Mouse (Mus musculus): ENCODE measurements around the gene Map4k4. TPM values are rescaled to one million over a fixed set of nuclear protein-coding genes. Genes with fewer than 3 reads are reported as not detected.

Gene Map4k4
- total RNA-seq, 4 experiments from 2014 or later: 10.5 to 18.2 (median 16.4) TPM

DNA sequence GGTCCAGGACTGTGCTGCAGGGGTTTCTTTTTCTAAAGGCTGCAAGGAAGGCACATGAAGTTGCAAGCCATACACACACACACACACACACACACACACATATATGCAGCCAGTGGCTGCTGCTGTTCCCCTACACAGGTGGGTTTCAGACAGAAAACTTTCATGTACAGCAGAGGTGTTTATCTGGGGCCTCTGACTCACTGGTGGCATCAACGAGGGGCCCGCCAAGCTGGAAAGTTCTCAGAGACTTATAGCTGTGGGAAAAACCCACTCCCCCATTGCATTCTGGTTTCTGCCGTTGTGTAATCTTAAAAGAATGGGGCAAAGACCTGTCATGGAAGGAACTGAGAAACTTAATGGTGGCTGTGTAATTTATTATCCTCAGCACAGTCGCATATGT, 132.6 kb downstream of the Map4k4 start:
- DNase-seq (ENCODE audit: low spot score in 2 of 2): no peak

DNA sequence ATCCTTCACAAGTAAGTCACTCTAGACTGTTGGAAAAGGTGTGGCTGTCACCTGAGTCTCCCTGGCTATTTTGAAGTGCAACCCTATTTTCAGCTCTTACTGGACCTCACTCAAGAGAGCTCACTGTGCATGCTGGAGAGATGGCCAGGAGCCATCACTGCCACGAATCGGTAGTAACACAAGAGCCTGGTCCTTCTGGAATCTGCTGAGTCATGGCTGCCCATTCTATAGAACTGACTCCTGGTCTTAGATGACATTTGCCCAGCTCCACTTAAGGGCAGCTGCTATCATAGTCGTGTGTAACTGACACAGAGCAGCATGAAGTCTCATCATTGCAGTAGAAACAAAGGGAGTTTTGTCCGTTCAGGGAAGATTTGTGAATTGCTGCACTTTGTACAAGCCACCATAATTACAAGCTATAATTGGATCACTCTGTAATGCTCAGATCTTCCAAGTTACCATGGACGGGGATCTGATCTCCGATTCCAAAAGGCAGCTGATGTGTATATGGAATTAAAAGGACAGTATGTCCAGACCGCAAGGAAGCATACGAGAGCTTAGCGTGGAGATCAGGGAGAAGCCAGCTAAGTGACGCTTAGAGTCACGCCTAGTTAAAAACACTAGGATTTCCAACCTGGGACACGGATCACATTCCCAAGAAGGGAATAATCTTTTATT, 133.2 kb downstream of the Map4k4 start:
- DNase-seq (ENCODE audit: low spot score in 2 of 2): peak; percentile 42 to 74

DNA sequence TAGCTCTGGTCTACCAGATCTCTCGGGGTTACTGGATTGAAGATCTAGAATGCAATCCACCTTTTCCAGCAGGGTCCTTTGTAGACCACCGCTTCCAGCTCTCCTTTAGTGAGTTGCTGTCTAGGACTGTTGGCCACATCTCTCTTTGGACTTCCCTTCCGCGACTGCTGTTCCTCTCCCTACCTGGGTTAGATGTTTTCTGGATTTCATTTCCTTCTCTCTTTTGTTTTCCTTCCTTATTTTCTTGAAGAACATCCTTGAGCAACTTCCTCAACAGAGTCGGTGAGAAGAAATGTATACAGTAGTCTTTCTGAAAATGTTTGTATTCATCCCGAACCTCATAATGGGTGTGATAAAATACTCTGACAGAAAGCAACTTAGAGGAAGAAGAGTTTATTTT, 137.1 kb downstream of the Map4k4 start:
- DNase-seq (ENCODE audit: low spot score in 2 of 2): no peak

DNA sequence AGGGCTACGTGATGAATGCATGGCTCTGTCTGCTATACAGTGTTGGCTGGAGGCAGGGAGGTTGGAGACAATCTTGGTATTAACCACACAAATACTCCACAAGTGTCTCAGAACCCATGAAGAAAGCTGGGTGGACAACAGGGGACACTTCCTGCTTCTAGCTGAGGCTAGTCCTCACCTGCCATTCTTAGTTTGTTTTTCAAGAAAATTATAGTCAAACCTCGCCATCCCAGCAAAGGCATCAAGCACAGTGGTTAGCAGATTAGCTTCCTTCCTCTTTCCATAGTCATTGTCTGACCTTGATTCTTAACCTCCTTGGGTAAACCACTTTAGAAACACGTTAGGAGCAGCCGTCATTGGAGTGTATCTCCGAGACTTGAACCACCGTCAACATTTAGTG, 145.0 kb downstream of the Map4k4 start:
- DNase-seq (ENCODE audit: low spot score in 2 of 2): no peak

DNA sequence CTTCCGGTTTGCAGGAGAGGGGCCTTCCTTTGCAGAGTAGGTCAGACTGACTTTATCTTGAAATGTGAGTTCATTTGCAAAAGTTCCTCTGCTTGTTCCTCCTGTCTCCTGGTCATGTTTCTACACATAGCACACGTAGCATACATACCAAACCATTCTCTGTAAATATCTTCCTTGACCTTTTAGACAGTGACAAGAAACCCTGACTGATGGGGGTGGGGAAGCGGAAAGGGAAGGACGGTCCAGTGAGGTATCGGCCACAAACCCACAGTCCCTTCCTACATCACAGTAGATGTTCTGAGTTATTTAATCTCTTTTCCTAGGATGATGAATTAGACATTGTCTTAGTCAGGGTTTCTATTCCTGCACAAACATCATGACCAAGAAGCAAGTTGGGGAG, 145.9 kb downstream of the Map4k4 start:
- DNase-seq (ENCODE audit: low spot score in 2 of 2): no peak

DNA sequence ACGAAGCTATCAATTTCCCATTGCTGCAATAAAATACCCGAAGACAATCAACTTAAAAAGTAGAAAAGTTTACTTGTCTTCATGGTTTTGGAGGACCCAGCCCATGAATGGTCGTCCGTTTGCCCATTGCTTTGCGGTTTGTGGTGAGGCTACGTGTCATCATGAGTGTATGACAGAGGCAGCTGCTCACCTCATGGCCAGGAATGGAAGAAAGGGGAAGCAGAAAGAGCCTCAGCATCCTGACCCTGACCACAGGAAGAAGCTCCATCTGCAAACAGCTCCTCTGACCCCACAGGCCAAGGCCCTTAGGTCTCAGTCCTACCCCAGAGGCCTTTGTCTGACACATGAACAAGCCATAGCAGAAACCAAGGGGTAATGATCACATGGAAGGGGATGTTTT, 150.4 kb downstream of the Map4k4 start:
- no peak for DNase-seq (ENCODE audit: low spot score in 2 of 2)

DNA sequence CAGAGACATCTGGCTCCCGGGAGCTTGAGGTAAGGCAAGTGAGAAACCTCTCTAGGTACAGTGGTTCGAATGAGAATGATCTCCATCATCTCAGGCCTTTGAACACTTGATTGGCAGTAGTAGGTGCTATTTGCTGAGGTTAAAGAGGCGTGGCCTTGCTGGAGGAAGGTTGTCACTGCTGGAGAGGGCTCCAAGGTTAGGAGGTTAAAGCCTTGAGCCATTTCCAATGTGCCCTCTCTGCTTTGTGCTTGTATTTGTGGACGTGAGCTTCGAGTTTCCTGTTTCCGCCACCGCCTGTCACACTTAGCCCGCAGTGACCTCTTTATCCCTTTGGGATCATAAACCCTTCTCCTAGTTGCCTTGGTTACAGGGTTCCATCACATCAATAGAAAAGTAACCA, 151.4 kb downstream of the Map4k4 start:
- no peak for DNase-seq (ENCODE audit: low spot score in 2 of 2)

DNA sequence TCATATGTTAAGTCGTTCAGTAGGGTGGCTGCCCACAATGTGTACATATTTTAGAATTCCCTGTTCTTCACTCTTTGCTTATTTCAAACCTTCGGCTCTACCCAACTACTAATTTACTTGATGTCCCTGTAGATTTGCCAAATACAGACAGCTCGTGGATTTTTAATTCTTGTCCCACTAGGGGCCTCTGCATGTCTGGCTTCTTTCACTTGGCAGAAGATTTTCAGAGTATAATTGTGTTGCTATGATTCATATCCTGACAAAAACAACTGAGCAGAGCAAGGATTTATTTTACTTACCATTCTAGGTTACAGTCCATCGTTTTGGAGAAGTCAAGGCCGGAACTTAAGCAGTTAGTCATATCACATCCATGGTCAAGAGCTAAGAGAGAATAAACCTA, 152.4 kb downstream of the Map4k4 start:
- DNase-seq (ENCODE audit: low spot score in 2 of 2): no peak

DNA sequence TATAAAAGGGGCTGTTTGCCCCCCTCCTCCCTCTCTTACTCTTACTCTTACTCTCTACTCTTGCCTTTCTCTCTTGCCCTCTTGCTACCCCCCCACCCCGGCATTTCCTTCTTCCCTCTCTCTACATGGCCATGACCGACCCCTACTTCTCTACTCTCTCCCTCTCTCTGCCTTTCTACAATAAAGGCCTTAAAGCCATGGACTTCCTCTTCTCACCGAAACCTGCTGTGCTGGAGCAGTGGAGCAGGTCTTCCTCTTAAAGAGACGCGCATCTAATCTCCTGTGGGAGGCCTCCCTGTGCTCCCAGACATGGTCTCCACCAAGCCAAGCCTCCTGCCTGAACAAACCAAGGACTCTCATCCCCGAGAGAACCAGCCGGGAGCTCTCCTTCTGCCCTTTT, 154.3 kb downstream of the Map4k4 start:
- DNase-seq (ENCODE audit: low spot score in 2 of 2): no peak

DNA sequence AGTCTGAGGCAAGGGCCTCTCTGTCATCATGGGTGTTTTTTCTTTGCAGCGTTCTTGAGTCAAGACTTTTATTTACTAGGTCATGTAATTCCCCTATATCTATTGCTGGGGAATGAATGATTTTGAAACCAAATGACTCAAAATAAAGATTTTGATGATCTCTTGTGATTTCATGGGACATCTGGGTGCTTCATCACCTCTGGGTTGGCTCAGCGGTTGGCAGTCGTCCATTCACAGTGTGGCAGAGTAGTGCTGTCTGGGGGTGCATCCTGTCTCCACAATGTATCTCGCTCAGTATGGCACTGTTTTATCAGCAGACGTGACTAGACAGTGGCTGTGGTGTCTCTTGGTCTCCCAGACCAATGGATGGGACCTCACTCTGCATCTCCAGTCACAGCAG, 155.2 kb downstream of the Map4k4 start:
- no peak for DNase-seq (ENCODE audit: low spot score in 2 of 2)

DNA sequence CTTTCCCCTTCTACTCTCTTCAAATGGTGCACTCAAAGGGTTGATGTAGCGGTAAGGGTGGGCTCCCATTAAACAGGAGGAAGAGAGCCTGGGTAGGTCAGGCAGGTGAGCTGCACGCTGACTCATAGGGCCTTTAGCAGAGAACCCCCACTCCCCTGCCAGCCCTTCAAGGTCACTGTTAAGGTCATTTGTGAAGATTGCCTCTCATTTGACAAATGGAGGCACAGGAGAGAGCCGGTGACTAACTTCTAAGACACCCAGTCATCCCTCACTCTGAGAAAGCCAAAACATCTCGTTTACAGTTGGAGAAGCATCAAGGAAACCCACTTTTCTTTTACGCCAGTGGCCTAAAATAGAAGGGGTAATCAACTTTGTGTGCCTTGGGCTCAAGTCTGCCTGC, 156.6 kb downstream of the Map4k4 start:
- no peak for DNase-seq (ENCODE audit: low spot score in 2 of 2)

DNA sequence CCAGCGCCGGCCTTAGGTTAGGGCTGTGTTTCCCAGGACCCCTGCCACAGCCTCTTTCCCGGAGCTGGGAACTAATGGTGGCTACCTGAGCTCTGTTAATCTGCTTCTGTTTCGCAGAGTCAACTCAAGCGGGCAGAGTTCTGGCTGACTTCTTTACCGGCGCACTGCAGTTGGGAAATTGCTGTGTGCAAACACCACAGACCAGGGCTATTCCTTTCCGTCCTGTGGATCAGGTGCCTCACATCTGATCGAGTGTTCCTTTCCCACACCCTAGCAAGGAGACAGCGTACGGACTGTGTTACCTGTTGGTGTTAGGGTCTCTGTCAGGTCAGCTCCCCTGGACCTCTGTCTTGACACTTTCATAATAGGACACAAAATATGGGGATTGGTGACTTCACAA, 157.3 kb downstream of the Map4k4 start:
- no peak for DNase-seq (ENCODE audit: low spot score in 2 of 2)

DNA sequence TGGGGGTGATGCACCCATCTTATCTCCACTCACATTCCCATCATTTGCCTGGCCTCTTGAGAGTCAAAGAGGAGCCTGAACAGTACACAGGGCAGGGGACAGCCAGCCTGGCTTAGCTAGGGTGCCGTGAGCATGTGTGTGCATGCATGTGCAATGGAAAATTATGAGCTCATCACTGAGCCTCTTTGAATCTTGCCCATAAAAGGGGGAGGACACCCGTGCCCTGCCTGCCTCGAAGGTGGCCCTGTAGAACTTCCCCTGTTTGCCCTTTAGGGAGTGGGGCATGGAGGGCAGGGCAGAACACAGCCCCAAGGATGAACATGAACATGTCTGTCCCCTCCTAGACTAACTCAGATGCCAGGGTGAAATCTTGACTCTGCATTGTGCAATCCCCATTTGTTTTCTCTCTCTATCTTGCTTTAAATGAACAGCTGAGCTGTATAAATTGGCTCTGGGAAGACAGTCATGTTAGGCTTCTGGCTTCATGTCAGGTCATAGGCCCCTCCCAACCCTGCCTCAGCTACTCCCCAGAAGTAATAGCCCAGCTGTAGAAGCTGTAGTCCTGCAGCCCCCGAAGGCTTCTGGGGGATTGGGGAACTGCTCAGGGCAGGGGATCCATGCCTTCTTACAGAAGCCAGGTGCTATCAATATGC, 158.5 kb downstream of the Map4k4 start:
- peak in 1 of 2 experiments; percentile 9 for DNase-seq (ENCODE audit: low spot score in 2 of 2)

DNA sequence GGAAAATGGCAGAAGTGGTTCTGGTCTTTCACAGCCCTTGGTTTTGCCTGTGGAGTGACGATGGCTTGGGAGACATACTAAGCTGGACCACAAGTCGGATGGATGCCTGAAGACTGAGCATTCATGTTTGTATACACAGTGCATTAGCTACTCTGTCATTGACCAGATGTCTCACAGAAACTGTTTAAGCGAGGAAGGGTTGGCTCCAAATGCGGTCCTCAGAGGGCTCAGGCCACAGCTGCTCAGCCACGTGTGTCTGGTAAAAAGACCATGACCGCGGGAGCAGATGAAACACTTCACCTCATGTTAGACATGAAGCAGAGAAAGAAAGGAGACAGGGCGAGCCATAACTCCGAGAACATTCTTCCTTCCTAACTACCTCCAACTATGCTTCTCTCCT, 160.6 kb downstream of the Map4k4 start:
- no peak for DNase-seq (ENCODE audit: low spot score in 2 of 2)

DNA sequence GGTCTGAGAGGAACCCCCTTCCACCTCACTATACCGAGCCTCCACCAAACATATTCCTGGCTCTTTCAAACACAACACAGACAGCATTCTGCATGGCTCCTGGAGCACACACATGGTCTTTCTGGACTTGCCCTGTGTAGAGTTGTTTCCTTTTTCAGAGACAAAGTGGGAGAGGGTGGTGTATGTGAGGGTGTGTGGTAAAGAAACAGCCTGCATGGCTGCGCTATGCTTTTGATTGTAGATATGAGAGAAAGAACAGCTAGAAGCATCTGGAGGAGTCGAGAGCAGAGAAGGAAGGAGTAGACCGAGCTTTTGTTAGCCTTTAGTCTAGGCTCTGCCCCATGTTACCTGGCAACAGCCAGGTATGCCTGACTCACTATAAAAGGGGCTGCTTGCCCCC, 162.7 kb downstream of the Map4k4 start:
- DNase-seq (ENCODE audit: low spot score in 2 of 2): no peak

DNA sequence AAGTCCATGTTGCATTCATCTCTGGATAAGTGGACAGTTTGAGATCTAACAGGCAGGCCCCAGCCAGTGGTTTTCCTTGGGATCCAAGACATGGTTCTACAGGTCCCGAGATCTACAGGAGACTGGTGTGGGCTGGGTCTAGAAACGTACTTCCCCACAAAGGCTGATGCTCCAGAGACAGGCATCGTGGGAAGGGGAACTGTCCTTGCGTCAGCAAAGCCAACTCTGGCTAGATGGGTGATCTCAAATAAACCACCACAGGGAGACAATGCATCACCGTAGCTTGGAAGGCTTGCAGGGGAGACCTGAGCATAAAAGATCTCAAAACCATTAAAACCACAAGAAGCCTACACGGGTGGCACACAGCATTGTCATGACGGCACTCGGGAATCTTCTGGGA, 163.8 kb downstream of the Map4k4 start:
- DNase-seq (ENCODE audit: low spot score in 2 of 2): no peak

DNA sequence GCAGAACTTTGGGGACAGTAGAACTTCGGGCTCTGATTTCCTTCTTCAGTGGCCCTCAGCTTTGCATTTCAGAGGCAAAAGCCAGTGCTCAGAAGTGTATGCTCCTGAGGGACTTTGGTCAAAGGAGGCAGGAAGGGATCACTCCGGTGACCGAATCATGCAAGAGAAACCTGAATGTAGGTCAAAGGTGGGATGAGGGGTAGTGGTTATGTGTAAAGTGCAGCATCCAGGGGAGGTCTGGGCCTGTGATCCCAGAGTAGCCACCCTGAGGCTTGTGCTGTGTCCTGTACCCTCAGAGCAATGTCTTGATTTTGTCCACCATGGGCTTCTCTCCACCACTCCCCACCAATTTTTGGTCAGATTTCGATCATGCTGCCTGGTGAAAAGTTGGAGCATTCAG, 171.8 kb downstream of the Map4k4 start:
- DNase-seq (ENCODE audit: low spot score in 2 of 2): no peak

DNA sequence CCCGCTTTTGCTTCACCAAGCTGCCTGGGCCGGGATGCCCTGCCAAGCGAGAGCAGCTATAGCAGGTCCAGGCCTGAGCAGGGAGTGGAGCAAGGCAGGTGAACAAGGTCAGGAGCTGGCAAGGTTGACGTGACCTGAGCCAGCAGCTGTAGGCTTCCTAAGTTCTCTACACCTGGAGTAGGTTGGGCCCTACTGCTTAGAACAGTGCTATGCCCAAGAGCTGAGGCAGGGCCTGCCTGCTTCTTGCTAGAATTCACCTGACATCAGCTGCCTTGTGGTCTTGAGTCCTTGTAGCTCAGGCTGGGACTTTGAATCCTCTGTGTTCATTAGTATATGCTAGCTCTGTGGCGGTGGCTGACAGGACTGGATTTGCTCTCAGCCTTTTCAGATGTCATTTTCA, 173.1 kb downstream of the Map4k4 start, which contains the start of gene Il1r2:
Il1r2 (plus strand) TSS at position 301 of the 400 bp plus-strand sequence.
- DNase-seq (ENCODE audit: low spot score in 2 of 2): no peak

Other genes starting within 250 kb of the Map4k4 start
- gene Creg2, start 249.4 kb upstream of the Map4k4 start, total RNA-seq (2022): under 1 TPM; 0.05 to 0.09 (median 0.05) TPM
- gene Rfx8, start 179.9 kb upstream of the Map4k4 start, total RNA-seq (2022): not detected
- not detected for gene Gm3646, start 95.6 kb upstream of the Map4k4 start, total RNA-seq (2022)
- under 1 TPM in 2 of 4 experiments, not detected in 2; 0.47 to 0.91 TPM for gene Il1r2, start 173.2 kb downstream of the Map4k4 start, total RNA-seq (2022)

Measured in gastrocnemius, adult 8-10 months (tissue).